Mouse (Mus musculus) hindlimb bud, embryonic 11.5 days (tissue): ENCODE results near the gene Gm438.
"Not testable (repeated sequence)": the region's sequence is repeated elsewhere in the genome, so short reads cannot be mapped to it uniquely, and the experiment has no call there.

Experiments used
- DNase-seq: peaks from one replicate; pipeline ENCODE4 v3.0.0-alpha.2; 2012; ENCODE audit warnings: low read depth, low spot score; ENCODE audit errors: extremely low spot score

Gm438 gene

DNA sequence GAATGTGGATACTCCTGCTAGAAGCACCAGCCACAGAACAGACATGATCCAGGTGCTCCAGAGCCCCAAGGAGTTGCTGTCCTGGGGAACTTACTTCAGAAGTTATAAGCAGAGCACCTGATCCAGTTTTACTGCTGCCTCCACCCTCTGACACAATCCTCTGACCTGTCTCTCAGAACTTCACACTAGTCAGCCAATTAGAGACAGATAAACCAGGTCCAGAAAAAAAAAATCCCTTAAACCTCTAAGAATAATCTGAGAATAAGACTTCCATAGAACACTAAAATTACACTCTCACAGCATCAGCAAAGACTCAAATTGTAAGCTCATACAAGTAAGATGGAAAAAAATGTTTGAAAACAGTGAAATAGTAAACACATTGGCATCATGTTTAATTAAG, at the start of gene Gm438:
Gene Gm438, minus strand, starts transcription at position 101 of the 400 bp plus-strand sequence.
- DNase-seq: no peak

DNA sequence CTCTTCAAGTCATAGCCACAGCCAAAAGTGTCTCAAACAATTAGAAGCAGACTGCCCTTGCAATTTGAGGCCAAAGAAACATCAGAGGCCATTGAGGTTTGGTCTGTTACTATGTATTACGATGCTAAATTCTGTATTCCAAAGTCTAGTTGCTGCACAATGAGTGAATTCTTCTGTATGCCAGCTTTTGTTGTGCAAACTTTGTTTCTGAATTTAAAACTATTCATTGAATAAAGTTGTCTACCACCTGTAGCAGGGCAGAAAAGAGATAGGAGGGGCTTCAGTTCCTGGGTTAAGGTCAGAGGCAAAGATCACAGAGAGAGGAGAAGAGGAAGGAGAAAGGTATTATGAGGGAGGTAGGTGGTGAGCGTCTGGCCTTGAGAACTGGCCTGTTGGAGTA, 38.3 kb upstream of the Gm438 start:
- DNase-seq: no peak

GRCm38 (mm10) chr4:144823996-144824395, 37.6 kb upstream of the Gm438 start:
- DNase-seq: no peak

DNA sequence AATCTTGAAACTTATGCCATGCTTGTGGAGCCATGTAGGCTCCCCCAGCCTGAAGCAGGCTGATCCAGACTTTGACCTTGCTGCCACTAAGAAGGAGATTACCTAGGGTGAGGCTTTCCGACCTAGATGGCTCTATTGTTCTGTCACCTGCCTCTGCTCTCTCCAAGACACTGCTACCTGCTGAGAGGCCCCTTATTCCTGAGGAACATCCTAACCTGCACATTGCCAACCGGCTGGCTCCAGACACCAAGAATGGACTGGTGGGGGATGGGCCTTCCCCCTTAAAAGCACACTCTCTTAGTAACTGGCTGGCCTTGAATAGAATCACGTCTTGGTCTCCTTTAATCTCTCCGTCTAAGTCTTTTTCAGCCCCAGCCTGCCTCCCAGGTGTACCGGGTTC, 20.8 kb upstream of the Gm438 start:
- not testable (repeated sequence) for DNase-seq

- no peak for DNase-seq
Observed at GRCm38 (mm10) chr4:144803633-144804032, 17.2 kb upstream of the Gm438 start.

DNA sequence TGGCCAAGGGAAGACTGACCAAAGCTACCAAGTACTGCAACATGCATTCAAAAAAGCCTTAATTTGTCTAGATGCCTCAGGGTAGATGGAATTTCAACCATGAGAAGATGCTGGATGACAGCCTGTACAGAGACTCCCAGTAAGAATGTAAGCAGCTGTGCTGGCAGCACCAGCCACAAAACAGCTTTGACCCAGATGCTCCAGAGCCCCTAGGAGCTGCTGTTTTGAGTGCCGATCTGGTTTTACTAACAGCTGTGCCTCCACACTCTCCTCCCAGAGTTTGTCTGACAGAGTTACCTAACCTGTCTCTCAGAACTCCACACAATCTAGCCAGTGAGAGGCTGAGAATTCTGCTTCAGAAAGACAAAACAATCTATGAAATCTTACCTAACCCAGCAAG, 3.8 kb upstream of the Gm438 start:
- no peak for DNase-seq

DNA sequence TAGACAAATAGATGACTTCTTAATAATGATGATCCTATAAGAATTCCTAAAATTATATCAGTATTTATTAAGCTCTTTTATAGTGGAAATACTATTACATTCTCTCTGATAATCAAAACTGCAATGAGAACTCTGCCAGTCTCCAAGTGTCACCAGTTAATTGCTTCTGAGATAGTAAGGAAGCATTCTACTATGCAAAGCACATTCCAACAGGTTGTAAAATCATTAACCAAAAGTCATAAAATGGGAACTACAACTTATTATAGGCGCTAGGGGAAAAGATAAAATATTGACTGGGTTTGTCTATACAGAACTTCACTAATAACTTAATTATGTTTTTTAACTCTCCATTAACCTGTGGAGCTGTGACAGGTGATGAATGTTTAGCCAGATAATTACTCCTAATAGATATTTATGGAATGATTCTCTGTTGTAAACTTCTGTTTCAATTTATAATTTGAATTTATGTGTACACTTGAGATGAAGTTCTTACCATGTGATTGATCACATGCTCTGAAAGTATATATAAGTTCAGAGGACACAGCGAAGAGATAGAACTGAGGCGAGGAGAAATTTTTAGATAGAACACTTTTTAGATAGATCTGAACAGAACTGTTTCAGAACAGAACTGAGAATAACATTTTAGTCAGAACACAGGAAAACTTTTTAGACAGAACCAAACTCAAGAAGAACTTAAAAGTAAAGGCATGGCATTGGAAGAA, 3.7 kb downstream of the Gm438 start:
- no peak for DNase-seq

- no peak for DNase-seq
Observed at GRCm38 (mm10) chr4:144765722-144766121, 20.7 kb downstream of the Gm438 start.

DNA sequence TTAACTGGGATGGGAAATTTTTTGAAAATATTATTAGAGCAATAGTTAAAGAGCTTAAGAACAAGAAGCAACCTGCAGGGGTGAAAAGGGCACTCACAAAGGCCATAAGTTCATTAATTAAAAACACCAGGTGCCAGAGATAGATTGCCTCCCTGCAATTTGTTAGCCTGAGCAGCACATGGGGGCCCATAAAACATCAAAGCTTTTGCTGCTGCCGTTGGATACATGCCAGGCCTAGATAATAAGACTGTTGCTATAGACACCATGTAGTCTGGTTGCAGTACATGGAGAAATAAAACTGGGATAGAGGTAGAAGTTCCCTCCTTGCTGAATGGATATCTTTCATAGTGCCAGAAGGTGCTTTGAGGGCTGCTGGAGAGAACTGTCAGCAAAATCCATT, 37.2 kb downstream of the Gm438 start:
- peak; percentile 41 for DNase-seq
